In genomic region chr10:29199835-29200234, GRCm38 (mm10) we compare ENCODE assay signal across 24 mouse cellular contexts. TPM values are rescaled to one million over a fixed set of nuclear protein-coding genes. Genes with fewer than 3 reads are reported as not detected.
DNase-seq lines count a peak whose midpoint lies in the region; ATAC-seq and TF ChIP-seq lines count a peak whose summit lies in the region.
"Had no signal": no experiment of that assay in that cellular context is flagged by ENCODE, and none has a peak within 500 bp of the region (broad histone marks: within the 10 kb centered on the region; RNA-seq: fewer than 3 reads in every experiment).

No protein-coding gene starts in this region.

- H3K79me2 ChIP-seq in CH12.LX (replicated peaks; ENCODE audit: control insufficient read depth, extremely low read depth, insufficient read depth, poor library complexity, severe bottlenecking), result no peaks in the 10 kb centered on the region

- no peaks in the 10 kb centered on the region for H3K27me3 ChIP-seq in CH12.LX (replicated peaks)
- no peaks in the 10 kb centered on the region for H3K27me3 ChIP-seq in stomach, postnatal 0 days (ENCODE audit: control insufficient read depth, insufficient read depth, low read length)
- H3K27me3 ChIP-seq in forebrain, embryonic 14.5 days (replicated peaks; ENCODE audit: control insufficient read depth, insufficient read depth, low read length), result no peaks in the 10 kb centered on the region
- H3K27me3 ChIP-seq: embryonic facial prominence, embryonic 13.5 days; forebrain, embryonic 12.5 days; heart, embryonic 13.5 days; hindbrain, embryonic 12.5 days had no signal

- TF ChIP-seq CTCF in CH12.LX (conservative IDR thresholded peaks at IDR 0.05 in 1 of 2, IDR thresholded peaks at IDR 0.05 in 1 of 2; ENCODE audit: low read depth in 2 of 2, low read length in 2 of 2), result peak in 1 of 2 experiments; percentile 50; a peak in 2 of 4 replicates
- 0 out of 2 replicates have a peak, but pooled peaks have one; percentile 7 for TF ChIP-seq CTCF in stomach, postnatal 0 days (IDR thresholded peaks at IDR 0.05; ENCODE audit: low read depth)

- in situ Hi-C loops in CH12.LX (cut with MboI; ENCODE audit: low pct_ligation_motif_present, low pct_unique_long_range_greater_than_20kb, low sequenced_read_pairs), result no loop called here

- H3K4me2 ChIP-seq in CH12.LX (ENCODE audit: insufficient read depth, low read depth, poor library complexity, severe bottlenecking), result no peak overlapping the region
- no peak overlapping the region for H3K4me2 ChIP-seq in stomach, postnatal 0 days (replicated peaks; ENCODE audit: low read depth)
- no peak overlapping the region for H3K4me2 ChIP-seq in forebrain, embryonic 14.5 days (ENCODE audit: low read length)
- H3K4me2 ChIP-seq: embryonic facial prominence, embryonic 13.5 days; forebrain, embryonic 12.5 days; heart, embryonic 13.5 days; hindbrain, embryonic 12.5 days had no signal

- ATAC-seq in stomach, postnatal 0 days (ENCODE audit: low FRiP score, low TSS enrichment), result no peak
- no peak for ATAC-seq in forebrain, embryonic 14.5 days
- ATAC-seq: CD4-positive, CD25-positive, alpha-beta regulatory T cell, adult 4 months; inflammation-experienced regulatory T-cells, adult 6 months had no signal

- no peak overlapping the region for H3K9ac ChIP-seq in CH12.LX (ENCODE audit: insufficient read depth, low read depth)
- H3K9ac ChIP-seq in stomach, postnatal 0 days (ENCODE audit: low read length), result no peak overlapping the region
- no peak overlapping the region for H3K9ac ChIP-seq in forebrain, embryonic 14.5 days (ENCODE audit: low read length)
- H3K9ac ChIP-seq: embryonic facial prominence, embryonic 13.5 days; forebrain, embryonic 12.5 days; forebrain, postnatal 0 days; heart, embryonic 13.5 days; hindbrain, embryonic 12.5 days had no signal

- no peak overlapping the region for H3K27ac ChIP-seq in CH12.LX (ENCODE audit: insufficient read depth, low read depth)
- no peak overlapping the region for H3K27ac ChIP-seq in stomach, postnatal 0 days (replicated peaks)
- H3K27ac ChIP-seq in forebrain, embryonic 14.5 days (ENCODE audit: low read depth, low read length), result no peak overlapping the region
- H3K27ac ChIP-seq: embryonic facial prominence, embryonic 13.5 days; forebrain, embryonic 12.5 days; gastrocnemius, adult 2 months; heart, embryonic 13.5 days; hindbrain, embryonic 12.5 days had no signal

- no peak for TF ChIP-seq EP300 in CH12.LX (IDR thresholded peaks at IDR 0.05; ENCODE audit: low read length)
- no peak for TF ChIP-seq EP300 in stomach, postnatal 0 days (optimal IDR thresholded peaks at IDR 0.05)

- no peaks in the 10 kb centered on the region for H3K36me3 ChIP-seq in CH12.LX (replicated peaks in 1 of 2; ENCODE audit: control insufficient read depth in 1 of 2, insufficient read depth in 1 of 2, low read length in 1 of 2)
- H3K36me3 ChIP-seq in stomach, postnatal 0 days (ENCODE audit: control insufficient read depth, insufficient read depth, low read length), result no peaks in the 10 kb centered on the region
- H3K36me3 ChIP-seq in forebrain, embryonic 14.5 days (ENCODE audit: control insufficient read depth, insufficient read depth, low read length), result peaks cover 73% of the 10 kb centered on the region
- H3K36me3 ChIP-seq: heart, embryonic 13.5 days had no signal

- TF ChIP-seq POLR2A in CH12.LX (IDR thresholded peaks at IDR 0.05; ENCODE audit: low read depth, low read length), result no peak

- H3K9me3 ChIP-seq in CH12.LX (replicated peaks; ENCODE audit: low read length), result peaks cover 4% of the 10 kb centered on the region
- no peaks in the 10 kb centered on the region for H3K9me3 ChIP-seq in stomach, postnatal 0 days (ENCODE audit: control insufficient read depth, low read length)
- peaks cover 4% of the 10 kb centered on the region; the same call in 1 of the 2 replicates for H3K9me3 ChIP-seq in forebrain, embryonic 14.5 days (replicated peaks; ENCODE audit: control insufficient read depth, low read length)
- H3K9me3 ChIP-seq: heart, embryonic 13.5 days; hindbrain, embryonic 12.5 days had no signal

- peak; percentile 57 for DNase-seq in 3T3-L1 (ENCODE audit: low read depth, low spot score)
- DNase-seq in CH12.LX (ENCODE audit: extremely low read depth), result no peak
- peak; percentile 21 for DNase-seq in R1 (ENCODE audit: low read depth, low spot score)
- no peak for DNase-seq in stomach, postnatal 0 days (ENCODE audit: low spot score)
- no peak for DNase-seq in spleen, adult 18-20 months
- no peak for DNase-seq in forebrain, embryonic 14.5 days (ENCODE audit: low spot score)
- DNase-seq: adrenal gland, postnatal 10 days; B cell, adult 2 months; cerebellum, adult 18-20 months; cerebellum, adult 9-11 months; cerebellum, postnatal 36 days; forebrain, postnatal 0 days; gastrocnemius, adult 2 months; gastrocnemius, postnatal 25 days; heart, adult 11 months; heart, postnatal 36 days; kidney, adult 18-20 months had no signal

- TF ChIP-seq RAD21 in CH12.LX (IDR thresholded peaks at IDR 0.05; ENCODE audit: low read depth, low read length), result peak; percentile 25

- 70% methylated on average over 3 of the region's 3 CpGs for WGBS in stomach, postnatal 0 days
- WGBS in forebrain, embryonic 14.5 days, result 81% methylated on average over 3 of the region's 3 CpGs

- no peaks in the 10 kb centered on the region for H3K4me1 ChIP-seq in CH12.LX (ENCODE audit: control insufficient read depth in 1 of 2, insufficient read depth in 2 of 2)
- H3K4me1 ChIP-seq in stomach, postnatal 0 days (replicated peaks; ENCODE audit: control insufficient read depth, insufficient read depth), result no peaks in the 10 kb centered on the region
- no peaks in the 10 kb centered on the region for H3K4me1 ChIP-seq in forebrain, embryonic 14.5 days (ENCODE audit: control insufficient read depth, insufficient read depth, low read length)
- H3K4me1 ChIP-seq: embryonic facial prominence, embryonic 13.5 days; forebrain, embryonic 12.5 days; heart, embryonic 13.5 days; hindbrain, embryonic 12.5 days had no signal

- dilution Hi-C loops in CH12.LX (cut with MboI; ENCODE audit: extremely low pct_ligation_motif_present, extremely low pct_unique_long_range_greater_than_20kb, low sequenced_read_pairs), result no loop called here

- no peak overlapping the region for H3K4me3 ChIP-seq in CH12.LX (replicated peaks in 1 of 3; ENCODE audit: low read depth in 2 of 3, low read length in 2 of 3, poor library complexity in 1 of 3)
- no peak overlapping the region for H3K4me3 ChIP-seq in stomach, postnatal 0 days (ENCODE audit: low read depth, low read length)
- no peak overlapping the region for H3K4me3 ChIP-seq in forebrain, embryonic 14.5 days (ENCODE audit: low read depth, low read length)
- H3K4me3 ChIP-seq: embryonic facial prominence, embryonic 13.5 days; forebrain, embryonic 12.5 days; gastrocnemius, adult 2 months; heart, embryonic 13.5 days; hindbrain, embryonic 12.5 days had no signal

TF ChIP-seq in CH12.LX, 34 proteins besides CTCF, POLR2A, EP300 and RAD21:
- TF ChIP-seq ZMIZ1 (IDR thresholded peaks at IDR 0.05; ENCODE audit: low read depth, low read length) (no peak), BHLHE40 (IDR thresholded peaks at IDR 0.05; ENCODE audit: low read depth, low read length) (no peak), NELFE (IDR thresholded peaks at IDR 0.05; ENCODE audit: low read depth, low read length) (no peak), IRF4 (IDR thresholded peaks at IDR 0.05; ENCODE audit: low read depth, low read length) (no peak), SMC3 (IDR thresholded peaks at IDR 0.05; ENCODE audit: low read depth, low read length) (peak; percentile 18; the same call in 1 of the 2 replicates)

RNA-seq across cellular contexts. Expression of gene Gm49353, which starts 1.1 kb away (rescaled TPM):
- total RNA-seq in CH12.LX (2012; rRNA removed), result not detected in 2 replicates
- not detected in 2 replicates for total RNA-seq in CH12.LX (2014; rRNA removed)
- not detected in 2 replicates for polyA plus RNA-seq in CH12.LX (2012; ENCODE audit: insufficient read length, low read depth)
- polyA plus RNA-seq in stomach, postnatal 0 days (2015; fragmentation: Nextera tagmentation; extraction: Ambion mirVana), result 1.5 TPM in 1 of 2 replicates, not detected in the other
- 8.3 and 14.9 TPM in 2 replicates for polyA plus RNA-seq in forebrain, embryonic 14.5 days (2014; fragmentation: Nextera tagmentation; extraction: Ambion mirVana)
- total RNA-seq: gastrocnemius, adult 2 months; heart, postnatal 36 days had no signal
- polyA plus RNA-seq: CD4-positive, CD25-positive, alpha-beta regulatory T cell, adult 4 months; heart, embryonic 13.5 days; heart, postnatal 0 days; inflammation-experienced regulatory T-cells, adult 6 months had no signal

RNA-seq across cellular contexts. Expression of gene 9330159F19Rik, which starts 11.6 kb away (rescaled TPM):
- total RNA-seq in CH12.LX (2012; rRNA removed) (0.04 TPM in 1 of 2 replicates, not detected in the other), CH12.LX (2014; rRNA removed) (0.07 TPM in 1 of 2 replicates, not detected in the other)
- not detected in 2 replicates for polyA plus RNA-seq in CH12.LX (2012; ENCODE audit: insufficient read length, low read depth)
- 2.1 and 3.5 TPM in 2 replicates for polyA plus RNA-seq in stomach, postnatal 0 days (2015; fragmentation: Nextera tagmentation; extraction: Ambion mirVana)
- polyA plus RNA-seq in forebrain, embryonic 14.5 days (2014; fragmentation: Nextera tagmentation; extraction: Ambion mirVana), result 27.7 and 37.4 TPM in 2 replicates
- polyA plus RNA-seq: CD4-positive, CD25-positive, alpha-beta regulatory T cell, adult 4 months; heart, postnatal 0 days; inflammation-experienced regulatory T-cells, adult 6 months had no signal

RNA-seq across cellular contexts. Expression of gene Soga3, which starts 56.2 kb away (rescaled TPM):
- total RNA-seq in CH12.LX (2012; rRNA removed), result not detected in 2 replicates
- not detected in 2 replicates for total RNA-seq in CH12.LX (2014; rRNA removed)
- not detected in 2 replicates for polyA plus RNA-seq in CH12.LX (2012; ENCODE audit: insufficient read length, low read depth)
- polyA plus RNA-seq in stomach, postnatal 0 days (2015; fragmentation: Nextera tagmentation; extraction: Ambion mirVana), result 1.8 and 2.2 TPM in 2 replicates
- 47.0 and 74.8 TPM in 2 replicates for polyA plus RNA-seq in forebrain, embryonic 14.5 days (2014; fragmentation: Nextera tagmentation; extraction: Ambion mirVana)
- total RNA-seq: gastrocnemius, adult 2 months; heart, postnatal 36 days had no signal
- polyA plus RNA-seq: CD4-positive, CD25-positive, alpha-beta regulatory T cell, adult 4 months; inflammation-experienced regulatory T-cells, adult 6 months had no signal

Comparison
In these comparisons a context has a peak if more than half of its experiments do, and no peak if none do; other contexts are left out.
1. DNase-seq: peak in 3T3-L1 (single experiment) and R1 (single experiment); none in CH12.LX (single experiment), stomach, postnatal 0 days (single experiment), spleen, adult 18-20 months (0 of 2) and forebrain, embryonic 14.5 days (single experiment).
2. RNA of gene Soga3, which starts 56.2 kb away (polyA plus RNA-seq): 47.0 to 74.8 TPM in forebrain, embryonic 14.5 days; 1.8 to 2.2 TPM in stomach, postnatal 0 days and not detected in CH12.LX; every median in the first group is over 10 times any median in the second.